Mouse (Mus musculus) CH12.LX (cell line): ENCODE data around the gene Pik3r4.
A peak's percentile ranks its signal among the peaks of the same experiment; 100 is the strongest.

Experiments used
- CTCF ChIP-seq, 2 experiments: IDR thresholded peaks in 1 of 2; conservative IDR thresholded peaks in 1 of 2; 2 replicates each; pipeline ENCODE4 v1.5.1; 2011 to 2012; ENCODE audit warnings: low read depth in 2 of 2, low read length in 2 of 2, improper control_type of control experiment in 1 of 2, inconsistent platforms in 1 of 2, mild to moderate bottlenecking in 1 of 2, moderate library complexity in 1 of 2
- KAT2A ChIP-seq: IDR thresholded peaks from 2 replicates; pipeline ENCODE4 v1.6.1; 2012; ENCODE audit warnings: low read length, improper control_type of control experiment, inconsistent platforms; ENCODE audit not compliant: insufficient replicate concordance
- MEF2A ChIP-seq: IDR thresholded peaks from 2 replicates; pipeline ENCODE4 v1.6.1; 2014; ENCODE audit warnings: low read depth, mild to moderate bottlenecking, inconsistent platforms, low read length, improper control_type of control experiment, borderline replicate concordance
- RCOR1 ChIP-seq: conservative IDR thresholded peaks from 2 replicates; pipeline ENCODE4 v1.6.1; 2012; ENCODE audit warnings: low read depth, mild to moderate bottlenecking, inconsistent platforms, low read length, improper control_type of control experiment

DNA sequence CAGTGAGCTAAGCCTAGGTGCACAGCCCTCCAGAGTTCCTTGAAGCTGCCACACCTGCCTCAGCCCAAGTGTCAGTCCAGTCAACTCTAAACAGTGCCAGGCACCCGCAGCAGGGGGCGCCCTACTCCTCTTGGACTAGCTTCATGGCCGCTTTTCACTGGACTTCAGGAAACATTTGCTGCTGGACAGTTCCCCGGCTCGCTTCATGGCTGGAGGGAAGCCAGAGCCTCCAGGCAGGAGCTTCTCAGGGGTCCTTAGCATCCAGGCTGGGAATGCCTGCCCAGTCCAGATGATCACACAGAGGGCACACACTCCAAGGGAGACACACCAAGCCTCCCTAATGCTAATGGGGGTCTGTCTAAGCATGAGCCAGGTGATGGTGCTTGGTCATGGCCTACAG, 51.1 kb downstream of the Pik3r4 start:
- TF ChIP-seq CTCF (conservative IDR thresholded peaks at IDR 0.05 in 1 of 2, IDR thresholded peaks at IDR 0.05 in 1 of 2; ENCODE audit: low read depth in 2 of 2, low read length in 2 of 2) (peak; percentile 60 to 82), RCOR1 (no peak), MEF2A (no peak), KAT2A (no peak)
